Mouse (Mus musculus): ENCODE measurements around the gene Psmc3ip.

Gene Psmc3ip

DNA sequence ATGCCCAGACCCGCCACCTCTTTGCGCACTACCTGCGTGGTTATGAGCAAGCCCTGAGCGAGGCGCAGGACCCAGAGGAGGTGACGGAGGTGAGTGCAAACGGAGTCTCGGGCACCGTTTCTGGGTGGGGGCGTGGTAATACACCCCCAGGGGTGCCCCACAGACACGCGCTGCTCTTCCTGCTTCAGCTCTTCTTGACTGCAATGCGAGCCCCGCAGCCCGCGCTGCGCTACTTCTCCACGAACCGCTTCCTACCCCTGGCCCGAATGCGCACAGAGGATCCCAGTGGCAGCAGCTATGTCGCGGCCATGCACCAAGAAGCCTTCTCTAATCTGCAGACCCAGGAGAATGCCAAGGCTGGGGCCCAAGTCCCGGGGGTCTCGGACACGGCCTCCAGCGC, 15.5 kb downstream of the Psmc3ip start:
- DNase-seq (ENCODE audit: low read depth, low spot score) = peak; percentile 41

DNA sequence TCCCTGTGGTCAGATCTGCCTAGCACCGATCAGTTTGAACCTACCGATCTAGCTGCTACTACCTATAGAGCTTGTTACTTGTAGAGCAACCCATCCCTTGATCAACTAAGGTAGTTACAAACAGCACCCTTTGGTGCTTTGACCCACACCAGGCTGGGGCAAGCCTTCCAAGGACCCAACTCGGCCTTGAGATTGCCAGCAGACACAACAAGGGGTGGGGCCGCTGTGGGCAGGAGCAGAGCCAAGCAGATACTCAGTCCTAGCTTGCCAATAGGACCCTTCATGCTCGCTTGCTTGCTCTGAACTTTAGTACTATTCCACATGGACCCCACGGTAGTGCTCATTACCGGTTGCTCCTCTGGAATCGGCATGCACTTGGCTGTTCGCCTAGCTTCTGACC, 17.1 kb downstream of the Psmc3ip start, which contains the start of gene Hsd17b1:
Gene Hsd17b1, plus strand, starts transcription at position 291 of the 400 bp plus-strand sequence.
- no peak for DNase-seq (ENCODE audit: low read depth, low spot score)

DNA sequence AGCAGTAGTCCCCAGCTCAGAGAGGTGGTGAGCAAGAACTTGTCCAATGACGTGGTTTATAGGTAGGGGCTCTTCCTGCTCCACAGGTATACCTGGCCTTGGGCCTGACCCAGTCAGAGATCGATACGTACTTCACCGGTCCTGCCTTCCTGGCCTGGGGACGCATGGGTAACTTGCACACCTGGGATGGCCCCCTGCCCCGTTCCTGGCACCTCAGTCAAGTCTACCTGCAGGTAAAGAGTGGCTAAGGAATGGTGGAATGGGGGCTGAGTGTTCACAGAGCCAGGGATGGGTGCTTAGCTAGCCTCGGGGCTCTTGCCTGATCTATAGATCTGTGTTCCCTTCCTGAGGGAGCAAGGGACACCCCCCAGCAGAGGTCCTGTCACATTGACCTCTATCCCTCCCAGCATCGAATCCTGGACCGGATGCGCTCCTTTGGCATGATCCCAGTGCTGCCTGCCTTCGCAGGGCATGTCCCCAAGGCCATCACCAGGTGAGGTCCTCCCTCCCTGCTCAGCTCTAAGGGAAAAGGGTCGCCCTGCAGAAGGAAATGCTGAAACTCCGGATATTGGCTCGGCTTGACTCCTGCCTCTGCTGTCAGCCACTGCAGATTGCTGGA, 23.3 kb downstream of the Psmc3ip start:
- no peak for DNase-seq (ENCODE audit: low read depth, low spot score)

DNA sequence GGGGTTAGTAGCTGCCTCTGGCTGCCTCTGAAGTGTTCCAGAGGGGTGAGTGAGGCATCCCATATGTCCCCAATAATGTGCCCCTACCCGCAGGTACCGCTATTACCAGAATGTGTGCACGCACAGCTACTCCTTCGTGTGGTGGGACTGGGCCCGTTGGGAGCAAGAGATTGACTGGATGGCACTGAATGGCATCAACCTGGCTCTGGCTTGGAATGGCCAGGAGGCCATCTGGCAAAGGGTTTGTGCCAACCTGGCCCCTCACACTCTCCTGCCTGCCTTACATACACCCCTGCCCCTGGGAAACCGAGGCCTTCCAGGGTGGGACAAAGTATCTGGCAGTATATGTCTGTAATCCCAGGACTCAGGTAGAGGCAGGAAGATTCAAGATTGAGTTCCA, 24.2 kb downstream of the Psmc3ip start:
- DNase-seq (ENCODE audit: low read depth, low spot score) = no peak

DNA sequence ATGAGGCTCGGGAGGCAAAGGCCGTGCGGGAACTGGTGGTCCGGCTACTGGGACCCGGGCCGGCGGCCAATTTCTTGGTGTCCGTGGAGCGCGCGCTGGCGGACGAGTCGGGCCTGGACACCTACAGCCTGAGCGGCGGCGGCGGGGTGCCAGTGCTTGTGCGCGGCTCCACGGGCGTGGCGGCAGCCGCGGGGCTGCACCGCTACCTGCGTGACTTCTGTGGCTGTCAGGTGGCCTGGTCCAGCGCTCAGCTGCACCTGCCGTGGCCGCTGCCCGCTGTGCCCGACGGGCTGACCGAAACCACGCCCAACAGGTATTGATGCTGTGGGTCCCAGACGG, 25.1 kb downstream of the Psmc3ip start:
- no peak for DNase-seq (ENCODE audit: low read depth, low spot score)

DNA sequence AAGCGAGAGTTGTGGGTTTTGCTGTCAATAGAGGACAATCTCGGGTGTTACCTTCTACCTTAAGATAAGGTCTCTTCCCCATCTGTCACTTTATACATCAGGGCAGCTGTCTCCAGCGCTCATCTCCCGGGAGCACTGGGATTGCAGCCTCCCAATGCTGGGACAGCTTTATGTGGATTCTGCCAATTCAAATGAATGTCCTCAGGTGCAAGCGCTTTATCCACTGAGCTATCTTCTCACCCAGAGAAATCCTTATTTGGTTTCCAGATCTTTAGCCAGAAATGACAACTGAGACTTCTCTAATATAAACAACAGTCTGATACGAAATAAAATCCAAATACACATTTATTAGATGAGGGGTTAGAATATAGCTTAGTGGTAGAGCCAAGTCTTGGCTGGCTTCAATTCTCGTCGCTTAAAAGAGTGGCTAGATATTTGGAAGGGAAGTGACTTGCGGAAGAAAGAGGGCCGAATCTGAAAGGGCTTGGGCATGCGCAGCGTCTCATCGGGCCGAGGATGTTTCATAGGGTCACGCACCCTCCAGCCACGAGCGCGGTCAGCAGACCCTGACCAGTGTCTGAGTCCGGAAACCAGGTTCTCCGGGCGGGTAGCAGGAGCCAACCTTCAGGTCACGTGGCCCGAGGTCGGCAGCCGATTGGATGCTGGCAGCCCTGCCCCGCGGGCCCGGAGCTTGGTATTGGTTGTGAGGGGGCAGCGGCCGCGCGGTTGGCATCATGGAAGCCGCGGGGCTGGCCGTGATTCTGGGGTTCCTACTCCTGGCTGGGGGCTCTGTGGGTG, 25.6 kb downstream of the Psmc3ip start, which contains the start of gene Naglu:
Gene Naglu, plus strand, starts transcription at position 622 of the 798 bp plus-strand sequence.
- peak; percentile 93 for DNase-seq (ENCODE audit: low read depth, low spot score)

DNA sequence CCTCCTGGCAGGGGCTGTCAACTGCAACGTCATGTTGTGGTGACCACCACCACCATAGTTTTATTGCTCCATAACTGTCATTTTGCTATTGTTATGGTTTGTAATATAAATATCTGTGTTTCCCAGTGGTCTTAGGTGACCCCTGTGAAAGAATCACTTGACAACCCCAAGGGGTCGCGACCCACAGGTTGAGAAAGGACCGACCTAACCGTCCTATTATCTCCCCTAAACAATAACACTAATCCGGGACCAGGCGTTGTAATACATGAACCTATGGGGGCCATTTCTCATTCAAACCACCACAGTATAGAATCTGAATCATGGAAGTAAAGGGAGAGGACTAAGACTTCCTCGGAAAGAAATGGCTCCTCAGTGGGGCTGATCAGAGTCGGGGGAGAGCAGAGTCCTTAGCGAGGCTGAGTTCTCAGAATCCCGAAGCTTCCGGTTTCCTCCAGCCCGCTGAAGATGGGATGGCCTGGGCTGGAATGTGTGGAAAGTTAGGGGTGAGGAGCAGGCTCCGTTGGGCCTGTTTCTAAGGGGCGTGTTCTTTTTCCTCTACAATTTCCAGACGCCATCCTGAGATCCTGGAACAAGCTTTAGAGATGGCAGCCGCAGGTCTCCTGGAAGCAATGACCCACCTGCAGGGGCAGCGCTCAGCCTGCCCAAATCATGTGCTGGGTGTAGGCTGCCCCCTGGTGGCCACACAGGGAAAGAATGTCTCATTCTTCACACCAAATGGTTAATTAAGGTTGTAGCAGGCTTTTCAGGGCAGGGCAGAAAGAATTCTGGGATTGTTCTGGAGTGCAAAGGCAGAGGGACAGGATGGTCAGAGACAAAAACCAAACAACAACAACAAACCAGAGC, 28.5 kb downstream of the Psmc3ip start:
- peak; percentile 89 for DNase-seq (ENCODE audit: low read depth, low spot score)

DNA sequence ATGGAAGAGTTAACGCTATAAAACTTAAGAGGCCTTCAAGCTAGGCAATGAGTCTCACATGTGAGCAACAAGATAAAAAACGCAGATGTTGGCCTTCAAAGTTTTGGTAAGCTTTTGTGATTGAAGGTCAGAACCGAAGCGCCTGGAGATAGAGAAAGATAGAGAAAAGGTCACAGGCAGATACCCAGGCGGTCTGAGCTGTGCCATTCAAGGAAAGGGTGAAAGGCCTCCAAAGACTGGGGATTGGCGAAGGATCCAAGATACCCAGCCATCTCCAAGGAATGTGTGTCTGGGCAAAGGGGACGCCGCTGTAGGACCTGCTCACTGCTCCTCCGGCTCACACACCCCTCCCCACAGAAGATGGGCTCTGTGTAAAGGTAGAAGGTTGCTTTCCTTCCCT, 30.2 kb downstream of the Psmc3ip start:
- DNase-seq (ENCODE audit: low read depth, low spot score) = no peak

DNA sequence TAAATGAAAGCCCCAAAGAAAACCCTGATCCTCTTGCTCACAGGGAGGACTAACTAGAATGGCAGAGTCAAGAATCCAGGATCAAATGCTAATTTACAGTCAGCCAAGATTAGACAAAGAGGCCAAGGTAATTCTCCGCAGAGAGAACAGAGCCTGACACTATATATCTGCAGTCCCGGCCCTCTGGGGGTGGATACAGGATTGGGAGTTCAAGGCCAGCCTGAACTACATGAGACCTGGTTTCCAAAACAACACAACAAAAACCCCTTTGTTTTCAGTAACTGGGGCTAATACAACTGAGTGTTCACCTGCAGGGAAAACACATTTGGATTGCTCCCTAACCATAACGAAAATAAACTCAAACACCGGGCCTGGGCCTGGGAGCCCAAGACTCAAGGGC, 30.8 kb downstream of the Psmc3ip start:
- no peak for DNase-seq (ENCODE audit: low read depth, low spot score)

DNA sequence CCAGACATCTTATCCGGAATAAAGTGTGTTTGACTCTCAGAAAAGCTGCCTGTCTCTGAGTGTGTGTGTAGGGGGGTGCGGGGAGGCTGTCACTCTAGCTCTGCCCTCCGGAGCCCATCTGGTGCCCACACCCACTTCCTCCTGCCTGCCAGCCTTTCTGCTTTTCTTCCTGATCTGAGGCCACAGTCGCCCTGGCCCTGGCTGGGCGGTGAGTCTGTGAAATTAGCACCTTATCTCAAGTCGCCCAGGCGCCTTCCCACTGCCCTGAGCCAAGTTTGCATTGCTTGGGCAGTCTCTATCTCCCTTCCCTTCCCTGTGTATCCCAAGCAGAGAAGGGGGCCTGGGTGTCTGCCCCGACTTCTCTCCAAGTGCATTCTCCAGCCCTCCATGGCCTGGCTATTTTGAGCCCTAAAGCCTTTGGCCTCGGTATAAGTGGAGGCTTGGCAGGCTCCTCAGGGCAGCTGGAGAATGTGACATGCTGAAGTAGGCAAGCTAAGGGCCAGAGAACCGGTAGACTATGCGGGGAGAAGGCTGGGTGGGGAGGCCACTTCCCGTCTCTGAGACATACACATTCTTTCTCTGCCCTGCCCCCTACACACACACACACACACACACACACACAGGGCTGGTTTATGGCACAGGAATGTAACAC, 31.4 kb downstream of the Psmc3ip start:
- DNase-seq (ENCODE audit: low read depth, low spot score) = peak; percentile 76

DNA sequence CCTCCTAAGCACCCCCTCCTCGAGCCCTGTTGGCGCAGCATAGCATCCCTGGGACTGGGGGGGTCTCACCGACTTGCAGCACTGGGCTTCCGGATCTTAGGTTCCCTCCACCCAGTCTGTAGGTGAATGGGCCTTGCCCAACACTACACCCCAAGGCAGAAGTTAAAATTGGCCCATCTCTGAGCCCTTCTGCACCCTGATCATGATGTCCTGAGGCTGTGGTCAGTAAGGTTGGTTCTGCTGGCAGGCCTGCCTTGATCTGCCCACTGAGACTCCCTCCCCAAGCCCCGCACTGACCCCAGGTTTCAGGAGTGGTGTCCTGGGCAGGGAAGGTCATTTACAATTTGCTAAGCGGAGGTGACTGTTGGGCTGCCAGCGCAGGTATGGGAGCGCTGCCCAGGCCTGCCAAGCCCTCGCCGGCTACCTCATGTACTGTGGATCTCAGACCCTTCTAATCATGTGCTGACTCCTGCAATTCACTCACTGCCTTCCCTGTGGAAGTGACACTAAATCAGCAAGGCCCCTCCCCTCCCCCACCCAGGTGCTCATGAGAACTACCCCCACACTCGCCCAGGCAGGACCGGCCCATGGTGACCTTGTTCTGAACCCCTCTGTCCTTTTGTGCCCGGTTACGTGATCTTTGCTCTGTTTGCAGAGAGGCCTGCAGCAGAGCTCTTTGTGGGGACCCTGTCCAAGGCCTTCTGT, 32.1 kb downstream of the Psmc3ip start:
- DNase-seq (ENCODE audit: low read depth, low spot score) = no peak

DNA sequence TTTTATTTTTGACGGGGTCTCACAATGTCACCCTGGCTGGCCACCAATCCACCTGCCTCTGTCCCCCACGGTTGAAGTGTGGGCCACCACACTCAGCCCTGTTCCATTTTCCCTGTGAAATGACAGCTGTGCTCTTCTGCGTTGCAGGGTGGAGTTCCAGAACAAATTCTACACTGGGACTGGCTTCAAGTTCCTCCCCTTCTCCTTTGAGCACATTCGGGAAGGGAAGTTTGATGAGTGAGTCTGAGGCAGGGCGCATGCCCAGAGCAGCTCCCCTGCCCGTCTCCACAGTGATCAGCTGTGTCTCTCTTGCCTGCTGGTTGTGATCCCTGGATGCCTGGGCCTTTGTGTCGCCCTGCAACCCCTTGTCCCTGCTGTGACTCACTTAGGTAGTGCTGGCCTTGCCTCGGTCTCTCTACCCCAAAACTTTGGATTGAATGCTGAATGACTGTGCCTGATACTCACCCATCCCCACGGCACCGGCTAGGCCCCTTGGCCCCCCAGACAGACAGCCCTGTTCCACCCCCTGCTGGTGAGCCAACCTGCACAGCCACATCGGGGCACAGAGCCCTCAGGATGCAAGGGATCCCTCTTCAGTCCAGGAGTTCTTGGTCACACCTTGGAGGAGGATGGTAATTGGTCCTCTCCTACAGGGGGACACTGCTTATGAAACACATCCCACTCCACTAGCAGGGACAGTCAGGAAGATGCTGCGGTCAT, 32.9 kb downstream of the Psmc3ip start:
- DNase-seq (ENCODE audit: low read depth, low spot score) = peak; percentile 33

DNA sequence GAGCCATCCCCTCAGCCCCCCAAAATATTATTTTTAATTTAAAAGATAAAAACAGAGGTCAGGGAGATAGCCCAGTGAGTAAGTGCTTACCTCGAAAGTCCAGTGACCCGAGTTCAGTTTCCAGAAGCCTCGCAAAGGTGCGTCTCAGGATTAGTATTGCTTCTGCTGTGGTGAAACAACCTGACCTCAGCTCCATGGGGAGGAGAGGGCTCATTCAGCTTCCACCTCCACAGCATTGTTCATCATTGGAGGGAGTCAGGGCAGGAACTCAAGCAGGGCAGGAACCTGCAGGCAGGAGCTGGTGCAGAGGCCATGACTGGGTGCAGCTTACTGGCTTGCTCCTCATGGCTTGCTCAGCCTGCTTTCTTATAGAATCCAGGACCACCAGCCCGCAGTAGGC, 34.2 kb downstream of the Psmc3ip start:
- peak; percentile 7 for DNase-seq (ENCODE audit: low read depth, low spot score)

DNA sequence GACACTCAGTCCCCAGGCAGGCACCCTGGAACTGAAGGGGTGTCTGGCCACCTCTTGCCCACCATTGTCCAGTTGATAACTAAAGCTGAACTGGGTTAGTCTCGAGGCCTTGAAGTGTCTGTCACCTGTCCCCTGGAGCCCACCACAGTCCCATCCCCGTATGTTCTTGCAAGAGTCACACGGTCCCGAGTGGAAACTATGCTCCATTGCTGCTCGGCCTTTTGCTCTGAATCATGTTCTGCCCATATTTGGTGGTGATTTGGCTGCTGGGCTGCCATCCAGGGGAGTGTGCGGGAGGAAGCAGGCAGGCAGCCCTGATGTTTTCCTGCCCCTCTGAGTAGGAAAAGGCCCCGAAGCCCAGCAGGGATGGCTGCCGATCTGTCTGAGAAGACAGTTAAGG, 35.1 kb downstream of the Psmc3ip start:
- peak; percentile 41 for DNase-seq (ENCODE audit: low read depth, low spot score)

DNA sequence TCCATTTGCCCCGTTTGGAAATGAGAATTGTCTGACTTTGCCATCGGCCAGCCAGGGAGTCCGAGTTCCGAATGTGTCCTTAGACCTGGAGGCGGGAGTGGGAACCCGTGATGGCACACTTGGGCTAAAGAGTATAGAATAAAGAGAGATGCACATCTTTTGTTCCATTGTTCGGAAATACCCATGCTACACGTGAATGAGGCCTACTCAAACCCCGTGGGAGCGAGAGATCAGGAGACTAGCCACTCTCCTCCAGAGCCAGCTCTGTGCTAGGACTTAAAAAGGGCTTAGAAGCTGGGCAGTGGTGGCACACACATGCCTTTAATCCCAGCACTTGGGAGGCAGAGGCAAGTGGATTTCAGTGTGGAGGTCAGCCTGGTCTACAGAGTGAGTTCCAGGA, 35.8 kb downstream of the Psmc3ip start:
- no peak for DNase-seq (ENCODE audit: low read depth, low spot score)

DNA sequence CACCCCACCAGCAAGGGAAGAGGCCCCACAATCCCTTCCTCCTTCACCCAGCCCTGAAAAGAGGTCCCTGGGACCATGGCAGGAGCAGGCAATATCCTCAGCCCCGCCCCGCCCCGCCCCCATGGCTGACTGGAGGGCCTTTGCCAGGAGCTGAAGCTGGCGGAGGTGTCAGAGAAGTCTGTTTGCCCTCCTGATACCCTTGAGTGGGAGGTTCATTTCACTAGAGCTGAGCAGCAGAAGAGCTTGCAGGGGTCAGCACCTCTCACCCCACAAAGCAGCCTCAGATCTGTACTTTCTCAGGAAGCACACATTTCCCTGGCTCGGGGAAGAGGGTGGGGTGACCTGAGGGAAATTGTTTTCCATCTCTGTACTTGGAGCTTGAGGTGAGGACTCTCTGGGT, 36.5 kb downstream of the Psmc3ip start:
- DNase-seq (ENCODE audit: low read depth, low spot score) = peak; percentile 47

DNA sequence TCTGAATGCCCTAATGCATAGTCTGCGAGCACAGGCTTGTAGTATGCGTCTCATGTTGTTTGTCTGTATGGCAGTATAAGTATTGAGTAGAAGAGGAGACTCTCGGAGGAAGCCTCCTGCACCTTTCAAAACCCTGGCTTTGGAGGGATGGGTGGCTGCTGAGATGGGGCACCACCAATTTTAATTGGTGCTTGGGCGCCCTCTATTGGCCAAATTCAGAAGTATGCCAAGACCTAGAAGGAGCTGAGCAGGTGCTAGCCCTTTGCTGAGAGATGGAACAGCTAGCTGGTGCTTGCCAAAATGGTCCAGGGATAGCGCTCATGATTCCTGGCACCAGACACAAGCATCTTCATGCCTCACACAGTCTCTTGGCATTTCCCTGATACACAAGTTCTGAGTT, 37.4 kb downstream of the Psmc3ip start:
- peak; percentile 91 for DNase-seq (ENCODE audit: low read depth, low spot score)

DNA sequence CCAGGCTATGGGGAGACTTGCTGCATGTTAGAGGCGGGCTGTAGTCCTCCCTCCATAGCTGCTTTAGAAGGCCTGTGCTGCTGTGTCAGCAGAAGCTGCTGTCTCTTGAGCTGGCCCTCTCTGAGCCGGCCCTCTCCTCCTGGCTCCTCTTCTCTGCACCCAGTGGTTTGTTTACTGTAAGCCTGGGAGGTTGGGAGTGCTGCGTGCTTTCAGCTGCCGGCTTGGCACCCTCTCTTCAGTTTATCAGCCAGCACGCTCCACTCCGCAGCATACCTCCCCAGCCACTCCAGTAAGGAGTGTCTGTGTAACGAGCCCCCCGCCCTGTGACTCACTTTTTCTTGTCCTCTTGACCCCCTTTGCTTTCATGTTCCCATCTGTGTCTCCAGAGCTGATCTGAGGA, 38.4 kb downstream of the Psmc3ip start:
- DNase-seq (ENCODE audit: low read depth, low spot score) = no peak

DNA sequence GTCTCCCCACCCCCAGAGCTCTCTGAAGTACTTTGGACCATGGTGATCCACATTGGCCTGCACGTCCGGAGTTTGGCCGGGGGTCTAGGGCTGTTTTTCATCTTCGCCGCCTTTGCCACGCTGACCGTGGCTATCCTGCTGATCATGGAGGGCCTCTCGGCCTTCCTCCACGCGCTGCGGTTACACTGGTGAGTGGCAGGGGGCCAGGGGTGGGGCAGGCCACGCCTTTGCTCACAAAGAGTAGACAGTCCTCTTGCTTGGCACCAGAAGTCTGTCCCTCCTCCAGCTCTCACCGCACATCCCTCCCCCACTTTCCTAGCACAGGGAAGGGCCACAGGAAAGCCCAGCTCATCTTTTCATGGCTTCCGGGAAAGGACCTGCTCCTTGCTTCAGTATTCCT, 39.8 kb downstream of the Psmc3ip start:
- no peak for DNase-seq (ENCODE audit: low read depth, low spot score)

DNA sequence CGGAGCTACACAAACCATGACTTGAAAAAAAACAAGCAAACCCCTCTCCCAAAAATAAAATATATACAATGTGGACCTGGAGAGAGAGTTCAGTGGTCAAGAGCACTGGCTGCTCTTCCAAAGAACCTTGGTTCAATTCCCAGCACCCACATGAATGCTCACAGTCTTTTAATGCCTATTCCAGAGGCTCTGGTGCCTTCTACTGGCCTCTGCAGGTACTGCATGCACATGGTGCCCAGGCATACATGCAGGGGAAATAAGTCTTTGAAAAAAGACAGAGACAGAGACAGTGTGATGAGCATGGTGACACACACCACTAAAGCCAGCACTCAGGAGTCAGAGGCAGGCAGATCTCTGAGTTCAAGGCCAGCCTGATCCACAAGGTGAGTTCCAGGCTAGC, 41.3 kb downstream of the Psmc3ip start:
- peak; percentile 60 for DNase-seq (ENCODE audit: low read depth, low spot score)
